Mouse (Mus musculus): ENCODE measurements around the gene Ccr10. TPM values are rescaled to one million over a fixed set of nuclear protein-coding genes. Genes with fewer than 3 reads are reported as not detected.
"Not testable (repeated sequence)": the region's sequence is repeated elsewhere in the genome, so short reads cannot be mapped to it uniquely, and the experiment has no call there.

Ccr10 gene
- polyA plus RNA-seq, 1 experiment from 2014 or later = 0.31 TPM

DNA sequence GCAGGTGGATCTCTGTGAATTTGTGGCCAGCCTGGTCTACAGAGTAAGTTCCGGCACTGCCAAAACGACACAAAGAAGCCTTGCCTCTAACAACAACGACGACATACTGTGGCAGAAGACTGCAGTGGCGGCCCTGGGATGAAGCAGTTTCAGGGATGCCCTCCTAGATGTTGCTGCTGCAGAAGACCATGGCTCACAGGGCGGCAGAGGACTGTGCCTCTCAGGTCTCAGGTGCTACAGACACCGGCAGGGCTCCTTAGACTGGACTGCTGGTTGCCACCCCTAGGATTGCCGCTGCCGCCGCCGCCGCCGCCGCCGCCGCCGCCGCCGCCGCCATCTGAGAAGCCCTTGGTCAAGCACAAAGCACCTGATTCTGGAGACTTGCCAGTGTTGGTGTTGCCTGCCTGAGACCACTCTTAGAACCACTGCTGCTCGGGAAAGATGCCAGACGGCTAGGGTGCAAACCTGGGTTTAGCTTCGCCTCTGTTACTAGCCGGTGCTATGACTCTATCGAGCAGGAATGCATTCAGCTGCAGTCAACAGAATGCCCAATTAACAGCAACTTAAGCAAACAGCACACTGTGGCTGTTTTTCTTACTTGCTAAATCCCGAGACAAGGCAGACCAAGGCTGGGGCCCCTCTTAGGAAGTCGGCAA lies 35.0 kb downstream of the Ccr10 start:
- Histone ChIP-seq H3K27ac (peak overlapping the region; percentile 42; the same call in 1 of the 2 replicates), H3K27me3 (replicated peaks) (no peaks in the 10 kb centered on the region), H3K9ac (no peak overlapping the region), H3K4me1 (peaks cover 13% of the 10 kb centered on the region), H3K36me3 (replicated peaks) (no peaks in the 10 kb centered on the region), H3K4me2 (peak overlapping the region; percentile 50), H3K4me3 (peak overlapping the region; percentile 20), H3K9me3 (no peaks in the 10 kb centered on the region)
- 56% methylated on average over 27 of the region's 27 CpGs for WGBS
- no peak for ATAC-seq (replicated peaks)

- peak; percentile 42; the same call in 1 of the 2 replicates for ATAC-seq (replicated peaks)
- WGBS = 23% methylated on average over 15 of the region's 15 CpGs
- Histone ChIP-seq H3K9me3 (no peaks in the 10 kb centered on the region), H3K4me3 (peak overlapping the region; percentile 5; the same call in 1 of the 2 replicates), H3K4me2 (peak overlapping the region; percentile 38), H3K36me3 (replicated peaks) (no peaks in the 10 kb centered on the region), H3K4me1 (peaks cover 8% of the 10 kb centered on the region), H3K27me3 (replicated peaks) (no peaks in the 10 kb centered on the region), H3K9ac (peak overlapping the region; percentile 6; the same call in 1 of the 2 replicates), H3K27ac (0 out of 2 replicates have a peak overlapping the region, but pooled peaks have one; percentile 28)
These were observed 36.6 kb downstream of the Ccr10 start for GRCm38 (mm10) chr11:101138536-101139181.

GRCm38 (mm10) chr11:101137000-101137399 lies 38.2 kb downstream of the Ccr10 start:
- H3K27ac ChIP-seq = no peak overlapping the region
- H3K4me1 ChIP-seq = peaks cover 5% of the 10 kb centered on the region; the same call in 1 of the 2 replicates
- WGBS = 80% methylated on average over 7 of the region's 7 CpGs
- H3K4me2 ChIP-seq = no peak overlapping the region
- H3K27me3 ChIP-seq (replicated peaks) = no peaks in the 10 kb centered on the region
- no peak overlapping the region for H3K4me3 ChIP-seq
- no peaks in the 10 kb centered on the region for H3K9me3 ChIP-seq
- no peak for ATAC-seq (replicated peaks)
- no peak overlapping the region for H3K9ac ChIP-seq
- no peaks in the 10 kb centered on the region for H3K36me3 ChIP-seq (replicated peaks)

DNA sequence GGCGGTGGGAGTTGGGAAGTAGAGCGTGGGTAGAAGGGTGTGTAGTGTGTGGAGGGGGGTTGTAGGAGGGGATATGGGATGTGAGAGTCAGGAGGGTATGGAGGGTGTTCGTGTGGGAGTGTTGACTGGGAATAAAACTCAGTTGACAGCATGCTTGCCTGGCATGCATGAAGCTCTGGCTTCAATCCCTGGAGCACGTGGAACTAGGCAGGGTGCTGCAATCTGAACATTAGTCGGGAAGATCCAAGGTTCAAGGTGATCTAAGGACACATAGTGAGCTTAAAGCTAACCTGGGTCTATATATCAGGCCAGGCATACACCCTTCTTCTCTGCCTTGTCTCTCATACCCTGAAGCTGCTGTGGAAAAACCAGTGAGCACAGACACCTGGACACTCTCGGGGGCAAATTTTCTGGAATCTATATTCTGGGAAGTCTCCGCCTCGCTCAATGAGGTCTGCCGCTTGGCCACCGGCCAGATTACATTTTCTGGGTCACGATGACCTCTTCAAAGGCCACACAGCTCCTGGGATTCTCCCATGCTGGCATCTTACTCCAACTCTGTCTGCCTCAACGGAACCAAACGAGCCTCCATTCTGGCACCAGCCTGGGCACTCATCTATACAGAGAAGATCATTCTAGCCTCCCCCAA lies 40.9 kb downstream of the Ccr10 start:
- Histone ChIP-seq H3K4me1 (peaks cover 5% of the 10 kb centered on the region; the same call in 1 of the 2 replicates), H3K27me3 (replicated peaks) (no peaks in the 10 kb centered on the region), H3K9ac (no peak overlapping the region), H3K36me3 (replicated peaks) (no peaks in the 10 kb centered on the region), H3K9me3 (no peaks in the 10 kb centered on the region), H3K27ac (no peak overlapping the region), H3K4me3 (no peak overlapping the region), H3K4me2 (no peak overlapping the region)
- 85% methylated on average over 13 of the region's 13 CpGs for WGBS
- ATAC-seq (replicated peaks) = no peak

- no peaks in the 10 kb centered on the region for H3K4me1 ChIP-seq
- H3K4me3 ChIP-seq = no peak overlapping the region
- no peak overlapping the region for H3K4me2 ChIP-seq
- no peaks in the 10 kb centered on the region for H3K9me3 ChIP-seq
- H3K27ac ChIP-seq = no peak overlapping the region
- H3K36me3 ChIP-seq (replicated peaks) = no peaks in the 10 kb centered on the region
- WGBS = 85% methylated on average over 12 of the region's 12 CpGs
- no peak for ATAC-seq (replicated peaks)
- H3K9ac ChIP-seq = no peak overlapping the region
- H3K27me3 ChIP-seq (replicated peaks) = no peaks in the 10 kb centered on the region
These were observed 42.2 kb downstream of the Ccr10 start for GRCm38 (mm10) chr11:101133037-101133436.

GRCm38 (mm10) chr11:101131701-101132100 lies 43.5 kb downstream of the Ccr10 start:
- peaks cover 2% of the 10 kb centered on the region for H3K36me3 ChIP-seq (replicated peaks)
- no peak overlapping the region for H3K9ac ChIP-seq
- ATAC-seq (replicated peaks) = no peak
- no peak overlapping the region for H3K27ac ChIP-seq
- no peak overlapping the region for H3K4me2 ChIP-seq
- no peak overlapping the region for H3K4me3 ChIP-seq
- no peaks in the 10 kb centered on the region for H3K27me3 ChIP-seq (replicated peaks)
- H3K4me1 ChIP-seq = no peaks in the 10 kb centered on the region
- 83% methylated on average over 6 of the region's 6 CpGs for WGBS
- H3K9me3 ChIP-seq = no peaks in the 10 kb centered on the region

DNA sequence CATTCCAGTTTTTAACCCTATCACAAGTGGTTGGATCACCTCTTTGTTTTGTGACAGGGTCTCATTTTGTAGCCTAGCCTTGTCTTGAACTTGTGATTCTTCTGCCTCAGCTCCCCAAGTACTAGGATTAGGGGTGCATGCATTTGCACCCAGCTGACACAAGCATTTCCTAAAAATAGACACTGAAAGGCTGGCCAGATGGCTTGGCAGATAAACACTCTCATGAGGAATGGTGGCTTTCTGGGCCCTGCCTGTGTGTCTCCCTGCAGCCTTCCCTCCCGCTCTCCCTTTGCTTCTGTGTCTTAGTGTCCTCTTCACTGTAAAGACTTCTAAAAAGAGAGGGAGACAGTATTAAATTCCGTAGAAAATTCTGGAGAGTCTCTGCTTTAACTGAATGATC lies 44.1 kb downstream of the Ccr10 start:
- Histone ChIP-seq H3K27ac (no peak overlapping the region), H3K9me3 (no peaks in the 10 kb centered on the region), H3K27me3 (replicated peaks) (no peaks in the 10 kb centered on the region), H3K4me2 (no peak overlapping the region), H3K4me3 (no peak overlapping the region), H3K36me3 (replicated peaks) (peaks cover 8% of the 10 kb centered on the region), H3K9ac (no peak overlapping the region), H3K4me1 (no peaks in the 10 kb centered on the region)
- no peak for ATAC-seq (replicated peaks)
- 92% methylated on average over 2 of the region's 2 CpGs for WGBS

- Histone ChIP-seq H3K36me3 (replicated peaks) (peaks cover 16% of the 10 kb centered on the region), H3K9ac (no peak overlapping the region), H3K4me3 (no peak overlapping the region), H3K4me2 (no peak overlapping the region), H3K27me3 (replicated peaks) (no peaks in the 10 kb centered on the region), H3K4me1 (no peaks in the 10 kb centered on the region), H3K27ac (no peak overlapping the region), H3K9me3 (no peaks in the 10 kb centered on the region)
- 57% methylated on average over 18 of the region's 18 CpGs for WGBS
- ATAC-seq (replicated peaks) = no peak
These were observed 45.0 kb downstream of the Ccr10 start for GRCm38 (mm10) chr11:101130056-101130756.

- no peak overlapping the region for H3K9ac ChIP-seq
- no peak for ATAC-seq (replicated peaks)
- no peak overlapping the region for H3K27ac ChIP-seq
- no peak overlapping the region for H3K4me2 ChIP-seq
- no peaks in the 10 kb centered on the region for H3K9me3 ChIP-seq
- WGBS = 87% methylated on average over 11 of the region's 11 CpGs
- no peaks in the 10 kb centered on the region for H3K4me1 ChIP-seq
- peaks cover 16% of the 10 kb centered on the region for H3K36me3 ChIP-seq (replicated peaks)
- no peaks in the 10 kb centered on the region for H3K27me3 ChIP-seq (replicated peaks)
- H3K4me3 ChIP-seq = no peak overlapping the region
These were observed 46.2 kb downstream of the Ccr10 start for GRCm38 (mm10) chr11:101128996-101129577.

- Histone ChIP-seq H3K9ac (no peak overlapping the region), H3K27me3 (replicated peaks) (no peaks in the 10 kb centered on the region), H3K27ac (no peak overlapping the region), H3K36me3 (replicated peaks) (peaks cover 25% of the 10 kb centered on the region), H3K4me1 (no peaks in the 10 kb centered on the region), H3K4me2 (no peak overlapping the region), H3K9me3 (no peaks in the 10 kb centered on the region), H3K4me3 (no peak overlapping the region)
- ATAC-seq (replicated peaks) = no peak
- WGBS = 92% methylated on average over 1 of the region's 1 CpGs
These were observed 48.2 kb downstream of the Ccr10 start for GRCm38 (mm10) chr11:101127075-101127474.

GRCm38 (mm10) chr11:101125008-101125407 lies 50.2 kb downstream of the Ccr10 start:
- H3K27ac ChIP-seq; H3K9ac ChIP-seq; ATAC-seq (replicated peaks); H3K27me3 ChIP-seq (replicated peaks); H3K4me3 ChIP-seq; H3K9me3 ChIP-seq; H3K4me2 ChIP-seq: not testable (repeated sequence)
- peaks cover 25% of the 10 kb centered on the region for H3K36me3 ChIP-seq (replicated peaks)
- 97% methylated on average over 9 of the region's 9 CpGs for WGBS
- peaks cover 16% of the 10 kb centered on the region for H3K4me1 ChIP-seq

DNA sequence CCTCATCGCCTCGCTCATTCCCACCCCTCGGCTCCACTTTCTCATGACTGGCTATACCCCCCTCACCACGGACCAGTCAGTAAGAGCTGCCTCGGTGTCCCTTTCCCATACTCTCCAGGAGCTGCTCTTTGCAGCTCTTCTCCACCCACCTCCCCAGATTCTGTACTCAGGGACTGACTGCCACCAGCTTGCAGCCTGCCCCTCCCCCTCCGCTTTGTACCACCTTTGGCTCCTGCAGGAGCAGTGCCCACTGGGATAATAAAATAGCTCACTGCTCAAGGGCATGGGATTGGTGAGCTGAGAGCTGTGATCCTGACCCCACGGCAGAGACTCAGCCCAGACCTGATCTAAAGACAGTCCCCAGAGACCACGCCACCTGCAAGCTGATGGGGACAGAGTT lies 50.7 kb downstream of the Ccr10 start:
- peaks cover 16% of the 10 kb centered on the region for H3K4me1 ChIP-seq
- H3K9me3 ChIP-seq; H3K27me3 ChIP-seq (replicated peaks); H3K4me2 ChIP-seq; H3K27ac ChIP-seq; H3K4me3 ChIP-seq; ATAC-seq (replicated peaks); H3K9ac ChIP-seq: not testable (repeated sequence)
- WGBS = 96% methylated on average over 8 of the region's 8 CpGs
- H3K36me3 ChIP-seq (replicated peaks) = peaks cover 25% of the 10 kb centered on the region
